Mouse (Mus musculus): ENCODE results near the gene Fhl4. TPM values are rescaled to one million over a fixed set of nuclear protein-coding genes. Genes with fewer than 3 reads are reported as not detected.

Gene Fhl4
- polyA plus RNA-seq, 1 experiment = 0.82 TPM

DNA sequence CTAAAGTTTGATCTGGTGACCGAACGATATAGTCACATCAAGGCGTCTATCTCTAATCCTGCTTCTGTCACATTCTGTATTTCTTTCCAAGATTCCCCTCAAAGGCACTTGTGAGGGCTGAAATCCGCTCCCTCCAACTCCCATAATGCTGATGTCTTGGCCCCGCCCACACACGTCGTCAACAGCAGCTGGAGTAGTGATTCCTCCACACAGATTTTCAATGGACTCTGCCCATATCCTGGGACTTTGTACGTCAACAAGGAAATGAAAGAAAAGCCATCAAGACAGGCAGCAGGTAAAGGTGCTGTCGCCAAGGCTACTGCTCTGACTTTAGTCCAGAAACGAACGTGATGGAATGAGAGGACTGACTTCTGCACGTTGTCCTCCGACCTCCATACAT lies 22.9 kb upstream of the Fhl4 start:
- WGBS = 90% methylated on average over 13 of the region's 13 CpGs
- H3K27me3 ChIP-seq (ENCODE audit: control insufficient read depth, insufficient read depth, low read length) = no peaks in the 10 kb centered on the region
- no peak for TF ChIP-seq CTCF (IDR thresholded peaks at IDR 0.05; ENCODE audit: borderline replicate concordance, insufficient read depth, low read depth, low read length)
- no peak for TF ChIP-seq POLR2A (IDR thresholded peaks at IDR 0.05; ENCODE audit: borderline replicate concordance, insufficient read depth, low read length)

DNA sequence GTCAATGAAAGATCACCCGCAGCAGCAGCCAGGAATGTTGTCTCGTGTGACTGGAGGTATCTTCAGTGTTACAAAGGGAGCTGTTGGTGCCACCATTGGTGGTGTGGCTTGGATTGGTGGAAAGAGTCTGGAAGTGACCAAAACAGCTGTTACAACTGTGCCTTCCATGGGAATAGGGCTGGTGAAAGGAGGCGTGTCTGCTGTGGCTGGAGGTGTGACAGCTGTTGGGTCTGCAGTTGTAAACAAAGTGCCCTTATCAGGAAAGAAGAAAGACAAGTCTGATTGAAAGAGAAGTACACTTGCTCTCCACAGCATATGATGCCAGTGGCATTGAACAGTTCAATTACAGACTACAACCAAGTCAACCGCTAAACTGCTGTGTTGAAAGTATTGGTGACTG lies 12.1 kb upstream of the Fhl4 start:
- H3K27ac ChIP-seq (ENCODE audit: insufficient read depth, low read length) = no peak overlapping the region
- no peak for DNase-seq
- TF ChIP-seq POLR2A (IDR thresholded peaks at IDR 0.05; ENCODE audit: borderline replicate concordance, insufficient read depth, low read length) (no peak), CTCF (IDR thresholded peaks at IDR 0.05; ENCODE audit: borderline replicate concordance, insufficient read depth, low read depth, low read length) (no peak)
- no peaks in the 10 kb centered on the region for H3K4me1 ChIP-seq (ENCODE audit: control insufficient read depth, insufficient read depth, low read length)
- H3K4me3 ChIP-seq (replicated peaks; ENCODE audit: insufficient read depth, low read depth, low read length) = no peak overlapping the region
- H3K27me3 ChIP-seq (ENCODE audit: control insufficient read depth, insufficient read depth, low read length) = no peaks in the 10 kb centered on the region
- WGBS = 89% methylated on average over 4 of the region's 4 CpGs

More for the DNA sequence above, 22.9 kb upstream of the Fhl4 start:
- no peak for DNase-seq
- Histone ChIP-seq H3K27ac (ENCODE audit: insufficient read depth, low read length) (no peak overlapping the region), H3K4me1 (ENCODE audit: control insufficient read depth, insufficient read depth, low read length) (peaks cover 3% of the 10 kb centered on the region; the same call in 1 of the 2 replicates), H3K4me3 (replicated peaks; ENCODE audit: insufficient read depth, low read depth, low read length) (no peak overlapping the region)

DNA sequence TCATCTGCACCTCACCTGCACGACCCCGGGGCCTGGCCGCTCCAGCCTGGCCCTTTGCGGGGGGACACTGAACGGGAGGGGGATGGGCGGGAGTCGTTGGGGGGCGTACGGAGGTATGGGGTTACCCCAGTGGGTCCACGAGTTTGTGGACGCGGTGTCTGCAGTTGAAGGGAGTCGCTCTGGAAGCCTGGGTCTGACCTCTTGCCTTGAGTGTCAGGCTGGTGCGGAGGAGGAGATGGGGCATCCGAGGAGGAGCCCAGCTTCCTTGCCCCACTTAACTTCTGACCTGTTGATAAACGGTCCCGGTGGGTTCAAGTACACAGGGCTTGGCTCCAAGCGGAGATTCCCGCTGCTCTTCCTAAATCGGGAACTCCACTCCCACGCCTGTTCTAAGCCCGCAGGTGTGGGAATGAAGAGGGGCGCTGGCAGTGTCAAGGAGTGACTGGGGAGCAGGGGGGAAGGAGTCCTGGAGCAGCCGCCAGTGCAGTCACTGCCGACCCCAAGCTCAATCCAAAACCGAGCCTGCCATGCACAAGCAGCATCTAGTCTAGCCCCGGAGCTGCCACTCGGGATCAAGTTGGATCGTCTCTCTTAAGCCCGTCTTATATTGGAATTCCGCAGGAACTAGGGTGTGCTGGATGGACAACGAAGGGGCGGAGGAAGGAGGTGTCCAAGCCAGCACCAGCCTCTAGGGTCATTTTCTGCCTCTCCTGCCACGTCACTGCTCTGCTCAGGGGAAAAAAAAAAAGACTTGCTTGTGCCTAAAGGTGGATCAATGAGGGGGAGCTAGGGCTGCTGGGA lies 990 bp upstream of the Fhl4 start:
- Histone ChIP-seq H3K27me3 (ENCODE audit: control insufficient read depth, insufficient read depth, low read length) (no peaks in the 10 kb centered on the region), H3K4me3 (replicated peaks; ENCODE audit: insufficient read depth, low read depth, low read length) (peak overlapping the region; percentile 96), H3K27ac (ENCODE audit: insufficient read depth, low read length) (peak overlapping the region; percentile 81; the same call in 1 of the 2 replicates), H3K4me1 (ENCODE audit: control insufficient read depth, insufficient read depth, low read length) (no peaks in the 10 kb centered on the region; the same call in 1 of the 2 replicates)
- TF ChIP-seq CTCF (IDR thresholded peaks at IDR 0.05; ENCODE audit: borderline replicate concordance, insufficient read depth, low read depth, low read length) = no peak
- TF ChIP-seq POLR2A (IDR thresholded peaks at IDR 0.05; ENCODE audit: borderline replicate concordance, insufficient read depth, low read length) = no peak
- under 1% methylated on average over 34 of the region's 34 CpGs for WGBS
- peak; percentile 37 to 51 for DNase-seq

DNA sequence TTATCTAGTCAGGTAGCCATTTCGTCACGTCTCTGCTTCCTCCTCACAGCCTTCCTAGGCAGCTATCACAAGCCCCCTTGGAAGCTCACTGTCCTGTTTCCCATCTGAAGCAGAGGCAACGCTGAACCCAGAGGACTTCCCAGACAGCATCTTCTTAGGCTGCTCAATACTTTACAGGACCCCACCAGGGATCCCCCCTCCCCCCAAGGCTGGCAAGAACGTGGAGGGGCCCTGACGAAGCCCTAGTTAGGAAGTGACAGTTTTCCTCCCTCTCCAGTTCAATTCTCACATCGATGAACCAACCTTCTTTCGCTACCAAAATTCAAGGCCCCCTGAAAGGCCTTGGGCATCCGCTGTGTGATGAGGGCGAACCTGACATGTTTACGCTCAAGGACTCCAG lies 454 bp downstream of the Fhl4 start:
- Histone ChIP-seq H3K27ac (ENCODE audit: insufficient read depth, low read length) (peak overlapping the region; percentile 88), H3K27me3 (ENCODE audit: control insufficient read depth, insufficient read depth, low read length) (no peaks in the 10 kb centered on the region), H3K4me1 (ENCODE audit: control insufficient read depth, insufficient read depth, low read length) (no peaks in the 10 kb centered on the region; the same call in 1 of the 2 replicates), H3K4me3 (replicated peaks; ENCODE audit: insufficient read depth, low read depth, low read length) (peak overlapping the region; percentile 96)
- no peak for DNase-seq
- 4% methylated on average over 10 of the region's 10 CpGs for WGBS
- TF ChIP-seq POLR2A (IDR thresholded peaks at IDR 0.05; ENCODE audit: borderline replicate concordance, insufficient read depth, low read length) = no peak
- TF ChIP-seq CTCF (IDR thresholded peaks at IDR 0.05; ENCODE audit: borderline replicate concordance, insufficient read depth, low read depth, low read length) = no peak

DNA sequence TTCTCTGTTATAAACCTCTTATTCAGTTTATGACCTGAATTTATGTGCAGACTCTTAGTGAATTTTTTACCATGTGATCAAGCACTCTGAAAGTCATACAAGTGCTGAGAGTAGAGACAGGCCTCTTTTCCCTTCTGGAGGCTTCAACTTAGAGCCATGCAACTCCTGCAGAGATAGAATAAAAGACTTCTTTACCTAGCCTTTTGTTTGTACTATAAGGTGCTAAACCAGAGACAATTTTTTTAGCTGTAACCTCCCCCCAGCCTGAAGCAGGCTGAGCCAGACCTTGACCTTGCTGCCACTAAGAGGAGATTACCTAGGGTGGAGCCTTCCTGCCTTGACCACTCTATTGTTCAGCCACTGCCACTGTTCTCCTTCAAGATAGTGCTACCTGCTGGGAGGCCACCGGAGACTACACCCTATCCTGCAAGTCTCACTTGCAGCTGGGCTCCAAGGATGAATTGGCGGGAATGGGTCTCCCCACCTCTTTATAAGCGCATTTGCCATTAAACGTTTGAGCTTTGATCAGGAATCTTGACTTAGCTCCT lies 30.6 kb downstream of the Fhl4 start:
- no peaks in the 10 kb centered on the region for H3K4me1 ChIP-seq (ENCODE audit: control insufficient read depth, insufficient read depth, low read length)
- TF ChIP-seq CTCF (IDR thresholded peaks at IDR 0.05; ENCODE audit: borderline replicate concordance, insufficient read depth, low read depth, low read length) (no peak), POLR2A (IDR thresholded peaks at IDR 0.05; ENCODE audit: borderline replicate concordance, insufficient read depth, low read length) (no peak)
- H3K27me3 ChIP-seq (ENCODE audit: control insufficient read depth, insufficient read depth, low read length) = no peaks in the 10 kb centered on the region
- H3K4me3 ChIP-seq (replicated peaks; ENCODE audit: insufficient read depth, low read depth, low read length) = no peak overlapping the region
- no peak overlapping the region for H3K27ac ChIP-seq (ENCODE audit: insufficient read depth, low read length)
- no peak for DNase-seq
- 65% methylated on average over 4 of the region's 4 CpGs for WGBS

DNA sequence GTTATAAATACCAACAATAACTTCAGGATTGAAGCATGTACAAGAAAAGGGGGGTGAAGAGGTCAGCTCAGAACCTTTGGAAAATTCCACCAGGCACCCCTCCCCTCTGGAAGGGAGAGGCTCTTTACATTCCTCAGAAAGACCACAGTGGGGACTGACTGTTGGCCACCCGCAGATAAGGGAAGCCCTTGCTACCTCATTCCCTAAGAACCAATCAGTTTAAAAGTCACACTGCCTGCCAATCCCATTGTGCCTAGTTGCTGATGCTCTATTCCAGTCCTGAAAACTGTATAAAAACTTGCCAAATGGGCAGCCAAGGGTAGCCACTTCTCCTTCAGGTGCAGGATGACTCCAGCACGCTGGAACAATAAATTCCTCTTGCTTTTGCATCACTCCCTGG lies 47.4 kb downstream of the Fhl4 start:
- Histone ChIP-seq H3K27me3 (ENCODE audit: control insufficient read depth, insufficient read depth, low read length) (no peaks in the 10 kb centered on the region), H3K4me3 (replicated peaks; ENCODE audit: insufficient read depth, low read depth, low read length) (no peak overlapping the region), H3K4me1 (ENCODE audit: control insufficient read depth, insufficient read depth, low read length) (no peaks in the 10 kb centered on the region), H3K27ac (ENCODE audit: insufficient read depth, low read length) (no peak overlapping the region)
- no peak for DNase-seq
- 78% methylated on average over 2 of the region's 2 CpGs for WGBS
- TF ChIP-seq POLR2A (IDR thresholded peaks at IDR 0.05; ENCODE audit: borderline replicate concordance, insufficient read depth, low read length) (no peak), CTCF (IDR thresholded peaks at IDR 0.05; ENCODE audit: borderline replicate concordance, insufficient read depth, low read depth, low read length) (no peak)

DNA sequence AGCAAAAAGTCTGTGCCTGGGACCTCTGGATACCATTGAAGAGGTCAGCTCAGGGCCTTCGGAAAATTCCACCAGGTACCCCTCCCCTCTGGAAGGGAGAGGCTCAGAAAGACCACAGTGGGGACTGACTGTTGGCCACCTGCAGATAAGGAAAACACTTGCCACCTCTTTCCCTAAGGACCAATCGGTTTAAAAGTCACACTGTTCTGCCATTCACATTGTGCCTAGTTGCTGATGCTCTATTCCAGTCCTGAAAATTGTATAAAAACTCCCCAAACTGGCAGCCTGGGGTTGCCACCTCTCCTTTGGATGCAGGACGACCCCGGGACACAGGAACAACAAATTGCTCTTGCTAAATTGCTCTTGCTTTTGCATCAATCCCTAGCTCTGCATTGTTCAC lies 49.8 kb downstream of the Fhl4 start:
- H3K4me3 ChIP-seq (replicated peaks; ENCODE audit: insufficient read depth, low read depth, low read length) = no peak overlapping the region
- no peaks in the 10 kb centered on the region for H3K27me3 ChIP-seq (ENCODE audit: control insufficient read depth, insufficient read depth, low read length)
- WGBS = 50% methylated on average over 4 of the region's 4 CpGs
- DNase-seq = no peak
- no peak overlapping the region for H3K27ac ChIP-seq (ENCODE audit: insufficient read depth, low read length)
- no peak for TF ChIP-seq POLR2A (IDR thresholded peaks at IDR 0.05; ENCODE audit: borderline replicate concordance, insufficient read depth, low read length)
- no peak for TF ChIP-seq CTCF (IDR thresholded peaks at IDR 0.05; ENCODE audit: borderline replicate concordance, insufficient read depth, low read depth, low read length)
- H3K4me1 ChIP-seq (ENCODE audit: control insufficient read depth, insufficient read depth, low read length) = no peaks in the 10 kb centered on the region

Measured in cerebellum, adult 2 months (tissue).